Mouse (Mus musculus) kidney, postnatal 0 days (tissue): ENCODE measurements around the gene Arhgef10l. TPM values are rescaled to one million over a fixed set of nuclear protein-coding genes. Genes with fewer than 3 reads are reported as not detected.

Experiments used
- ATAC-seq: fragments of 200-750 bp; cut with Nextera tagmentation; replicated peaks from 2 replicates; pipeline ENCODE4 v1.8.0; 2017; ENCODE audit warnings: low read depth, moderate number of reproducible peaks, moderate TSS enrichment, moderate library complexity; ENCODE audit not compliant: low FRiP score
- DNase-seq: peaks from one replicate; pipeline ENCODE4 v3.0.0-alpha.2; 2016; ENCODE audit warnings: low spot score
- H3K27ac ChIP-seq: fragments of 300-500 bp; sonication (generic); 2 replicates; pipeline ENCODE4 v1.5.1; 2014; ENCODE audit warnings: mild to moderate bottlenecking
- H3K27me3 ChIP-seq: fragments of 300-500 bp; sonication (generic); 2 replicates; pipeline ENCODE4 v1.6.1; 2014; ENCODE audit warnings: low read length, mixed read lengths; ENCODE audit not compliant: insufficient read depth
- H3K36me3 ChIP-seq: fragments of 300-500 bp; sonication (generic); 2 replicates; pipeline ENCODE4 v1.6.1; 2014; ENCODE audit warnings: low read length, mixed read lengths; ENCODE audit not compliant: insufficient read depth
- H3K4me1 ChIP-seq: fragments of 300-500 bp; sonication (generic); replicated peaks from 2 replicates; pipeline ENCODE4 v1.6.1; 2014; ENCODE audit warnings: antibody characterized with exemption, low read length, mixed read lengths; ENCODE audit not compliant: insufficient read depth
- H3K4me2 ChIP-seq: fragments of 300-500 bp; sonication (generic); 2 replicates; pipeline ENCODE4 v1.6.1; 2014; ENCODE audit warnings: mild to moderate bottlenecking, low read length, moderate library complexity, mixed read lengths
- H3K4me3 ChIP-seq: fragments of 300-500 bp; sonication (generic); replicated peaks from 2 replicates; pipeline ENCODE4 v1.5.1; 2014; ENCODE audit warnings: low read depth, low read length
- H3K9ac ChIP-seq: fragments of 300-500 bp; sonication (generic); 2 replicates; pipeline ENCODE4 v1.6.1; 2014; ENCODE audit warnings: low read depth, low read length
- H3K9me3 ChIP-seq: fragments of 300-500 bp; sonication (generic); replicated peaks from 2 replicates; pipeline ENCODE4 v1.6.1; 2016; ENCODE audit warnings: low read length, inconsistent platforms, mixed read lengths
- CTCF ChIP-seq: IDR thresholded peaks from 2 replicates; pipeline ENCODE4 v1.5.1; 2016; ENCODE audit warnings: antibody characterized with exemption, low read depth, mild to moderate bottlenecking, moderate library complexity
- WGBS: fragments of 180-500 bp; shearing (Covaris S2); extraction: QIAGEN DNeasy Blood & Tissue Kit; methylation state at CpG from one replicate; pipeline ENCODE4 v1.1.7; 2014; 5-methylcytosine and 5-hydroxymethylcytosine counted together
- polyA plus RNA-seq: library from polyadenylated mRNA; unstranded; fragments of >200 nt; fragmentation: Nextera tagmentation; extraction: Ambion mirVana; gene quantifications from 2 replicates; pipeline ENCODE4 v1.2.1, GENCODE M21; 2015

Arhgef10l gene
- polyA plus RNA-seq, 1 experiment from 2014 or later = 21.2 TPM

GRCm38 (mm10) chr4:140639431-140640241 lies 26.2 kb downstream of the Arhgef10l start:
- WGBS = 94% methylated on average over 28 of the region's 28 CpGs
- H3K9me3 ChIP-seq = no peaks in the 10 kb centered on the region
- no peak for ATAC-seq
- H3K27ac ChIP-seq = no peak overlapping the region
- H3K4me1 ChIP-seq = peaks cover 30% of the 10 kb centered on the region
- H3K4me2 ChIP-seq = no peak overlapping the region
- H3K4me3 ChIP-seq = no peak overlapping the region
- no peak for TF ChIP-seq CTCF
- H3K27me3 ChIP-seq = no peaks in the 10 kb centered on the region
- H3K36me3 ChIP-seq = no peaks in the 10 kb centered on the region
- DNase-seq = no peak
- no peak overlapping the region for H3K9ac ChIP-seq

DNA sequence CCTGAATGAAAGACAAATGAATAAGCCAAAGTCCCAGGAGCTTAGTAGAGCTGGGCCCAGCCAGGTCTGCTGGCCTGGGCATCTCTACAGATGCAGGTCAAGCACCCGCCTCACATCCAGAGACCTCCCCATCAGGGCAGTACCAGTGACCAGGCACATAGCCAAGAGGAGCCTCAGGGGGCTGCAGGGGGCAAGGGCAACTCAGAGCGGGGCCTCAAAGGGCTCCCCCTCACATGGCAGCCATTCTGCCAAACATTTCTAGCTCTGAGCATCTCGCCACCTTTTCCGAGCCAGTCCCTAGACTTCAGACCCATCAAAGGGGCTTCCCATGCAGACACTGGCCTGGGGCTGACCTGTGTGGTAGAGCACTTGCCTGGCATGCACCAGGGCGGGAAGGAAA lies 27.2 kb downstream of the Arhgef10l start:
- 89% methylated on average over 5 of the region's 5 CpGs for WGBS
- Histone ChIP-seq H3K4me2 (no peak overlapping the region), H3K9me3 (no peaks in the 10 kb centered on the region), H3K36me3 (no peaks in the 10 kb centered on the region), H3K4me1 (peaks cover 34% of the 10 kb centered on the region), H3K27ac (no peak overlapping the region), H3K9ac (no peak overlapping the region), H3K4me3 (no peak overlapping the region), H3K27me3 (no peaks in the 10 kb centered on the region)
- ATAC-seq (no peak), DNase-seq (no peak)
- TF ChIP-seq CTCF = no peak

DNA sequence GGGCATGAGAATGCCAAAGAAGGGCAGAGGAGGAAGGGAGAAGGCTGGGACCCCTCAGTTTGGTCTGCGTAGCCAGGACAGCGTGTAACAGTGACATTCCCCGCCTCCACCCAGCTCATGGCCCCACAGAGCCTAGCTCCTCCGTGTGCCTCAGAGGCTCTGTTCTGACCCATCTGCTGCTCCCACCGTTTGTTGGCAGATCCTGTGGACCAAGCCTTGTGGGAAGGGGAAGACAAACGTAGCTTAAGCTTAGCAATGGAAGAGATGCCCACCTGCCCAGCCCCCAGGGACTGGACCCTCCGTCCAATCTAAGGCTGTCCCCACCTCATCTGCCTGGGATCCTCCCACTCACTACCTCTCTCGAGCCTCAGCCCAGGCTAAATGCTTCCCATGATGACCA lies 28.5 kb downstream of the Arhgef10l start:
- DNase-seq = no peak
- no peaks in the 10 kb centered on the region for H3K36me3 ChIP-seq
- no peak overlapping the region for H3K4me2 ChIP-seq
- H3K27ac ChIP-seq = peak overlapping the region; percentile 69; the same call in 1 of the 2 replicates
- no peak overlapping the region for H3K9ac ChIP-seq
- H3K4me1 ChIP-seq = peaks cover 34% of the 10 kb centered on the region
- H3K27me3 ChIP-seq = no peaks in the 10 kb centered on the region
- no peak overlapping the region for H3K4me3 ChIP-seq
- TF ChIP-seq CTCF = no peak
- WGBS = 47% methylated on average over 8 of the region's 8 CpGs
- no peaks in the 10 kb centered on the region for H3K9me3 ChIP-seq
- ATAC-seq = no peak

- peak; percentile 79 for ATAC-seq
- H3K9me3 ChIP-seq = no peaks in the 10 kb centered on the region
- H3K27ac ChIP-seq = peak overlapping the region; percentile 79
- 25% methylated on average over 5 of the region's 5 CpGs for WGBS
- H3K27me3 ChIP-seq = no peaks in the 10 kb centered on the region
- H3K4me1 ChIP-seq = peaks cover 34% of the 10 kb centered on the region
- H3K9ac ChIP-seq = no peak overlapping the region
- H3K4me2 ChIP-seq = no peak overlapping the region
- no peak overlapping the region for H3K4me3 ChIP-seq
- no peak for TF ChIP-seq CTCF
- peak; percentile 43 for DNase-seq
- H3K36me3 ChIP-seq = no peaks in the 10 kb centered on the region
These were observed 29.4 kb downstream of the Arhgef10l start for GRCm38 (mm10) chr4:140636312-140636996.

GRCm38 (mm10) chr4:140634861-140635388 lies 30.9 kb downstream of the Arhgef10l start:
- Histone ChIP-seq H3K9me3 (no peaks in the 10 kb centered on the region), H3K27me3 (no peaks in the 10 kb centered on the region), H3K4me2 (no peak overlapping the region), H3K27ac (peak overlapping the region; percentile 64; the same call in 1 of the 2 replicates), H3K4me1 (peaks cover 38% of the 10 kb centered on the region), H3K4me3 (no peak overlapping the region), H3K36me3 (no peaks in the 10 kb centered on the region), H3K9ac (no peak overlapping the region)
- ATAC-seq (no peak), DNase-seq (no peak)
- WGBS = 75% methylated on average over 10 of the region's 10 CpGs
- no peak for TF ChIP-seq CTCF

DNA sequence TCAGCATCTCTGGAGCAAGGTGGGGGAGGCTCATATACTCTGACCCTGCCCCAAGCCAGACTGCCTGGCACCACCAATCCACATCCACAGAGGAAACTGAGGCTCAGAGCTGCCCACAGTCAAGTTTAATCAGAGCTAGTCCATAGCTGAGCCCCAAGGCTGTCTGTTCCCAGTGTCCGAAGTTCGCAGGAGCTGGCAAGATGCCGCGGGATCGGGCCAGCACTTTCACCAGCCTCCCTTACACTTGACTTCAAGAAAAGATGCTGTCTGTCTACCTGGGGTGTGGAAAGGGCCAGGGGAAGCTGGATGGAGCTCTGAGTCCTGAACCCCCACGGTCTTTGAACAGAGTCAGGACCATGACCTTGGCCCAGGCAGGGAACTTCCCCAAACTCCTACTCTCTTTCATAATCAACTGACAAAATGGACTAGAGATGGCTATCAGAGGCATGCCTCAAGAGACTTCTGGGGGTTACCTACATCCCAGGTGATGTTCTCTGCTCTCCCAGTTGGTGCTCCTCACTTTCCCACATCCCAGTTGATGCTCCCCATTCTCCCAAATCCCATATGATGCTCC lies 34.4 kb downstream of the Arhgef10l start:
- Histone ChIP-seq H3K27ac (peak overlapping the region; percentile 84), H3K4me2 (no peak overlapping the region), H3K9me3 (no peaks in the 10 kb centered on the region), H3K9ac (no peak overlapping the region), H3K36me3 (no peaks in the 10 kb centered on the region), H3K4me3 (no peak overlapping the region), H3K27me3 (no peaks in the 10 kb centered on the region), H3K4me1 (peaks cover 44% of the 10 kb centered on the region)
- DNase-seq (no peak), ATAC-seq (no peak)
- 54% methylated on average over 6 of the region's 6 CpGs for WGBS
- no peak for TF ChIP-seq CTCF
